Mouse (Mus musculus): ENCODE measurements around the gene Frmd5.

DNA sequence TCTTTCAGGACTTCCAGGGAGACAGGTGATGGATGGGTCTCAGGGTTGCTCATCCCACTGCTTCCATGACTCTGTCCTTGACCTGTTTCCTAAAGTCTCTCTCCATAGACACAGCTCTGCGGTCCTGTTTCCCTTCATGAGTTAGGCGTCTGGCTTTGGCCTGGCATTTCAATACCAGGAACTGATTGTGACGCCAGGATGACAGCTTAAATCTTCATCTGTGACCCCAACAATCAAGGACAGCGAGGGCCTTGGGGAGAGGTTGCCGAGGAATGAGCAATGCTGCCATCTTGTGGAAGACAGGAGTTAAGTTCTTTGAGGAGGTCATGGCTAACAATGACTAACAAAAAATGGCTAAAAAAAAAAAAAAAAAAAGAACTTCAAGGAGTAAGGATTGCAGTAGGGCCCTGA is 25.6 kb upstream of the Frmd5 start:
- no peak for TF ChIP-seq SRF (IDR thresholded peaks at IDR 0.05; ENCODE audit: control insufficient read depth, insufficient read length, low read depth)
- no peak for TF ChIP-seq USF1 (IDR thresholded peaks at IDR 0.05; ENCODE audit: low read depth)
- no peak for TF ChIP-seq POLR2A (IDR thresholded peaks at IDR 0.05; ENCODE audit: insufficient read length, low read depth)
- no peak for TF ChIP-seq TCF12 (IDR thresholded peaks at IDR 0.05; ENCODE audit: insufficient read depth, poor library complexity, severe bottlenecking)
- no peak for TF ChIP-seq POLR2AphosphoS2 (IDR thresholded peaks at IDR 0.05; ENCODE audit: insufficient read length, low read depth)
- TF ChIP-seq TCF3 (IDR thresholded peaks at IDR 0.05; ENCODE audit: insufficient read length, low read depth), result no peak
